Mouse (Mus musculus): Measurements from ENCODE around the gene Map2k6.

Map2k6 gene

DNA sequence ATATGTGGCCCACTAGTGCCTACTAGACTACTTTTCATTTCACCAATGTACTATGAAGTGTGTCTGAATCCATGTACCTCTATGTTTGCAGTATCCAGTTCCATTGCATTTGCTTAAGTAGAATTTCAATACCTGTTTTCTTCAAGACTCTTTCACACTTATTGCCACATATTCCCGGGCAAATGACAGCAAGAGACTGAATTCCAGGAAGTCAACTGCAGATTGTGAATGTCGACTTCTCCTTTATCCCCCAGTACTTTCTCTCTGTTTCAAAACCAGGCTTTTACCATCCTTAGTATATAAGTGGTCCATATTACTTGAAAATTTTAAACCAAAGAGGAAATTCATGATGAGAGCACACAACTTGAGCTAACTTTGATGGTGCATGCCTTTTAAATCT is 4.7 kb downstream of the Map2k6 start:
- DNase-seq (ENCODE audit: low spot score) = no peak

DNA sequence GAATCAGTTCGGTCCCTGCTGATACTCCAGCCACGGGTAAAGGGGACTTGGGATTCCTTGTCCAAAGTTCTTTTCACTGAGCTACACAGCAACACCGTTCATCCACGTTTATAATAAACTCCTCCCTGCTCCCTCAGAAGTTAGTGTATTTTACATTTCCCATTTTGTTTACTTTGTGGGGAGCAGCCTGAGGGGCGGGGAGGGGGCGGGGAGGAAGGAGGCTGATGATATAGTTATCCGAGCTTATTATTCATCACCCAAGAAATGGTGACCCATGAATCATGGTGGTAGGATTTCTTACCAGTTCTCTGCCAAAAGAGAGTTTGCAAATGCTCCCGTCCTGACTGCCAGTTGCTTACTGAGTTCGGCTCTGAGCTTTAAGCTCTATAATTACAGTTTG is 6.7 kb downstream of the Map2k6 start:
- no peak for DNase-seq (ENCODE audit: low spot score)

DNA sequence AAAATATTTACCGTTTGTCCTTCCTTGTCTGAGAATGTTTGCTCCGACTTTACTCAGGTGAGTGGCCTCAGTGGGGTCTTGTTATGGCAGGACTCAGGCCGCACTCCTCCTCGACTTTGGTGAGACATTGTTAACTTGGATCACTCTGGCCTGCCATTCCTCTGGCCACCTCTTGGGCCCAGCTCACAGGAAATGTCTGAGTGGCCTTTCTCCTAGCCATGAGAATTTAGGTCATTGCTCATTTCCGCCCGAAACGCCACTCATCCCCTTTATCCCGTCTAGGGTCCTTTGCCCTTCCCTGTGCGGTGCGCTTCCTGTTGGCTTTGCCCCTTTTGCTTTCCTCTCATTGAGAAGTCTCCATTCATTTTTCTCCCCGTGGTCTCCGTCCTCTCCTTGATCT is 10.2 kb downstream of the Map2k6 start:
- no peak for DNase-seq (ENCODE audit: low spot score)

DNA sequence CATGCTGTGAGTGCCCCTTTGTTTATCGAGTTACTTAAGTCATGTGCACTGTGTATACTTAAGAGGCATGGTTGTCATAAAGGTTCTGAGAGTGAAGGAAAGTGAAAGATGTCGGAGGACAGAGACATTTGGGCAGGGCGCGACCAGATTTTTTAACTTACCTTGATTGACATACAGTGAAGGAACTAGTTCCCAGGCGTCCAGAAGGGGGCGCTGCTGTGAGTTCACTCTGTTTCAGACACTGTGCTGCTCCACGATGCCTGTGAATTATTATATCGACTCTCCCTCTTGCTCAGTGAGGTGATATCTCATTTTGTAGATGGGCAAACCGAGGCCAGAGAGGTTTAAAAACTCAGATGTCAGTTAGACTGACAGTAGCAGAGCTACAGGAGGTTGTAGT is 10.9 kb downstream of the Map2k6 start:
- DNase-seq (ENCODE audit: low spot score) = peak; percentile 41

DNA sequence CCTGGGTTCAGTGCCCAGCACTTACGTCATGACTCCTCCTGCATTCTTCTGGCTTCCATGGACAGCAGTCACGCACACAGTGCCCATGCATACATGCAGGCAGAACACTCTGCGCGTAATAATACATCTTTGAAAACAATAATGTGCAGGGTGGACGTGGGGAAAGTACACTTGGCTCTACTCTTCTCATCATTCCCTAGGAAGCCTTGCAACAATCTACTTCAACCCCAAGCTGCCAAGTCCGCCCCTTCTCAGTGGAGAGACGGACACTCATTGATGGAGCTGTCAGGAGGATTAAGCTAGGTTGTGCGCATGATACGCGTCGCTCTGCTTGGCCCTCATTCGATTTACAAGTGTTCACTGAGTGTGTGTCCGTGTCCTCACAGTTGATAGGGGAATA is 12.7 kb downstream of the Map2k6 start:
- no peak for DNase-seq (ENCODE audit: low spot score)

DNA sequence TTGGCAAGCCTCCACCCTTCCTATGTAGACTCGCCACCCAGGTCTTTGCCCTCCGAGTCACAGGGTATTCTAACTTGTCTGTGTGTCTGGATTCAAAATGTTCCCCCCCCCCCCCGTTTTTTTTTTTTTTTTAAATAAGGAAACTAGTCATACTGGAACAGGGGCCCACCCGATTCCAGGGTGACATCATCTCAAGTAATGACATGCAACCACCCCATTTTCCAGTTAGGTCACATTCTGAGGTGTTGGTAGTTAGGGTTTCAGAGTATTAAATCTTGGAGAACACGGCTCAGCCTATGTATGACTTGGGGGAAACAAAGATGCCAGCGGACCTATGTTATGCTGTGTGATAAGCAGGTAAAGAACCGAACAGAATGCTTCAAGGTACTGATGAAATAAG is 15.3 kb downstream of the Map2k6 start:
- no peak for DNase-seq (ENCODE audit: low spot score)

DNA sequence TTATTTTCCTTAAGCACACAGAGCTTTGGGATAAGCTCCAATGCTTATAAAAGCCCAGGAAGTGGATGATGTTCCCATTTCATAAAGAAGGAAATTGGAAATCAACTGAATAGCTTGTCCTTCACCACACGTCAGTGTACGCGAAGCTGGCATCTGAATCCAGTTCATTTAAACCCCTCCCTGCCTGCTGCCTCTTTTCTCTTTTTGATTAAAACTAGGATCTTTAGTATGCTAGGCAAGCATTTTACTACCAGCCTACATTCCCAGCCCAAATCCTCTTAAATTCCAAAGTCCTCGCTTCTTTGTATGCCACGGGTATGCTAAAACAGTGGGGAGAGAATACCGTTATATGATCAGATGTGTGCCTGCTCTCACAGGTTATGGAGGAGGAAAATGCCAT is 17.8 kb downstream of the Map2k6 start:
- no peak for DNase-seq (ENCODE audit: low spot score)

DNA sequence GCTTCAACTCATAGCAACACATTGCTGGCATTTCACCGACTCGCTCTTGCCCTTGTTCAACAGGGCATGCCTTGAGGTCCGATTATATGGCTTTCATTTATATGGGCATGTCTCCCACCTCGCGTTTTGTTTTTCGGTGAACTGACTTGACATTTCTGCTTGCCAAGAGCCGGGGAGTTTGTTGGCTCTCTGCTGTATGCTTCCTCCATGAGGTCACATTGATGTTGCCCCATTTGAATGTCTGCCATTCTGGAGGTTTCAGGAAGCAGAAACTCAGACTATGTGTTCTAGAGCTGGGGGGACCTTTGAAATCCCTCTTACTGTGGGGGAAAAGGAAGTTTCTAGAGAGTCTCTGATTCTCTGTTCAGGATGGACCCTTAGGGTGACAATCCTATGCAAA is 21.5 kb downstream of the Map2k6 start:
- DNase-seq (ENCODE audit: low spot score) = no peak

DNA sequence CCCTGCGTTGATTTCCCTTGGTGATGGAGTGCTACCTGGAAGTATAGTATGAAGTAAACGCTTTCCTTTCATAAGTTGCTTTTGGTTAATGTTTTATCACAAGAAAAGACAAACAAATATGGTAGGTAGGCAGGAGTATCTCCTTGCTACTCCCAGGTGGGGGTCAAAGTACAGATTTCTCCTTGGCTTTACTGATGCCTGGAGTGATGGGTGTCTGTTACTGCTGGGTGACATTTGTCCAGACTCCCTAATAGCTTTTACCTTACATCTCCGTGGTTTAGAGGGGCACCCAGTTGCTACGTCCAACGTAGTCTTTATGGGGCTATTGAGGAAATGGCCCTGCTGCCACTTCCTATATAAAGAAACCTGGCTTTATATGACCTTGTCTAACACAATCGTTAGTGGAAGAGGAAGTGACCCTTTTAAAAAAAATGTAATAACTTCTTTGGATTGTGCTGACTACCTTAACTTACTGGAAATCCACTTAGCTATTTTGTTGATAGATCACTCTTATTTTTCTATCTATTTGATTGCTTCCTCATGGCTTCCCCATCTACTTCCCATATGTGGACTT is 27.7 kb downstream of the Map2k6 start:
- DNase-seq (ENCODE audit: low spot score) = no peak

DNA sequence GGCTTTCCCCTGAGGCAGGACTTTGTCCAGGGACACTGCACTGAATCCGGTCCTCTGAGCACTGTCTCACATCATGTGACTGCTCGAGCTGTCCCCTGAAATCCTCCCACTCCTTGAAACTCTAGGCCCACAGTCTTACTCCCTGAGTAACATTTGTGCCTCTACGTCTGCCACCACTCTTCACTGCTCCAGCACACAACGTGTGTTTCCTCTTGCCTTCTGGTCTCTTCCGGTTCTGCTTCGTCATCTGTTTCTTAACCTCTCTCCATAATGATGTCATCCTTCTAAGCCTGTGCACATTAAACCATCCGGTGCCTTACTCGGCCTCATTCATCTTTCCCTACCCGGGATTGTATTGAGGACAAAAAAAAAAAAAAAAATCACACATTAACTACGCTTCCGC is 28.2 kb downstream of the Map2k6 start:
- DNase-seq (ENCODE audit: low spot score) = peak; percentile 8

DNA sequence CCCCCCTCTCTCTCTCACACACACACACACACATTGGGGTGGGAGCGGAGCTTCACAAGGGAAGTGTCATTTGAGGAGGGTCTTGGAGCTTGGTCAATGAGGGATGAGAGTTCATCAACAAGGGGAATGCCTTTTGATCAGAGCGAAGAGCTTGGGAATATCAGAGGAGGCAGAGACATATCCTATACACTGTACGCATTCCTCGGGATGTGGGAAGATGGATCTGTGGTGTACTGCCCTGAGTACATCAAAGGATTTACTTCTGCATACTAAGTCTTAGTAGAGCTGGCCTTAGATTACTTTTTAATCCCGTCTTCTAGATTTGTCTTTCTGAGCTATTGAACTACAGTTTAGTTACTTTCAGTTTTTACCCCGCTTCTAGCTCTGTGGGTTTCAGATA is 30.1 kb downstream of the Map2k6 start:
- no peak for DNase-seq (ENCODE audit: low spot score)

DNA sequence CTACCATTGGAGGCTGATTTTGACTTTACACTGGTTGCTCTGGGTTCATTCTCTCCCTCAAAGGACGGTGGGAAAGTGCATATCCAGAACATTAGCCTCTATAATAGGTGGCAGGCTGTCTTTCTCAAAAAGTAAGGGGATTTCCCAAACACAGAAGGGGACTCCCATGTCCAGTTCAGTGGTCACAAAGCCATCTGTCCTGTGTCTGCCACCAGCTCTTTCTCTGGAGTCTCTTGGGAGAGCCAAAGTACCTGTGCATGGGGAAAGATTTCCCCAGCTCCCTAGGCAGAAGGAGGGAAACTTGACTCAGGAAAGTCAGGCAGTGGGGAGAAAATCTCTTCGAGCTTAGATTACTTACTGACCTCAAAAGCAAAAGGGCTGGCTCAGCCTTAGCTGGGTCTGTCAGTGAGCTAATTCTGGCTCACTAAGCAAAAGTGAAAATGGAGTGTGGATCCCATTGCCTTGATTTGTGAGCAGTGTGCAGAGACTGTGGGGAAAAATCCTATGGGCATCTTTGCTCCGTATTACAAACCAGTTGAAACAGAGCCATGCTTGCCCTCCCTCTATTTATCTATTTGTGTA is 31.0 kb downstream of the Map2k6 start:
- DNase-seq (ENCODE audit: low spot score) = no peak

DNA sequence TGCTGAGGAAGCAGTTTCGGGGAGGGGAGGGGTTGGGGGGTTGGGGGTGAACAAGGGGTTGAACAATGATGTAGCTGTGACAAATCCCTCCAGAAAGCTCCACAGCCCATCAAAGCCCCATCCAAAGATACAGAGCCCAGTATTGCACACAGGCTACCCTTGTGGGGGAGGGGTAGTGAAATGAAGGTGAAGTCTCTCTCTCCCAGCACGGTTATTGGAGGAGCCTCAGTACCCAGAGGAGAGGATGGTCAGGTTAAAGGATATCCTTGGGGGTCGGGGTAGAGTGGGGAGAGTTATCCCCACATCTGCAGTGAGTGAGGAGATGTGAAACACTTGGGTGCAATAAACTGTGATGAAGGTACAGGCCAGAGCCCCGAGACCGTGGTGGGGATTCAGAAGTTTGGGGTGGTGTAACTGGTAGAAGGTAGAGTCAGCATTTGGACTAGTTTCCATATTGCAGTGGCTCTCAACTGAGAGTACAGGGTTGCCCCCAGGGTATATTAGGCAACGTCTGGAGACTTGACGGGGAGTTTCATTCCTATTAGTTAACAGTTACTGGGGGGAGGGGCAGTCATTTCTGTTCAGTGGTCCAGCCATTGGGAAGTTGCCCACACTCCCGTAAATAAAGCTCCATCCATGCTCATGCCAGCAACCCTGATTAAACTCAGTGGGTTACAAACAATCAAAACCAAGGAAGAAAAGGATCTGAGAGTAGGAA is 37.1 kb downstream of the Map2k6 start:
- DNase-seq (ENCODE audit: low spot score) = no peak

DNA sequence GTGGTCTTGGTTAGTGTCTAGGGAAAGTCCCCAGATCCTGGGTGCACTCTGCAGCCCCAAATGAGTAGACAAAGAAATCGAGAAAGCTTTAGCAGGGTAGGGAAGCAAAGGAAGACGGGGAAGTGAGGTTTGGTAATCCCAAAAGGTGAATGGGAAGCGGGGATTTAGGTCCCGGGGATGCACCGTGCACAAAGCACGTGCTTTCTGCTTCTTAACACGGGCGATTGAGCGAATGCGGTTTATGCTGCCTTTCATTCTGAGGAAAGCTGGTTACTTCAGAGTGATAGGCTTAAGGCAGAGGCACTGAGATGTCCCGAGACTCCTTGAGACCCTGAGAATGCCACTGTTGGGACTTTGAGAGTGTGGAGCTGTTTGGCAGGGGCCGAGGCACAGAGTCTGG is 38.1 kb downstream of the Map2k6 start:
- DNase-seq (ENCODE audit: low spot score) = no peak

DNA sequence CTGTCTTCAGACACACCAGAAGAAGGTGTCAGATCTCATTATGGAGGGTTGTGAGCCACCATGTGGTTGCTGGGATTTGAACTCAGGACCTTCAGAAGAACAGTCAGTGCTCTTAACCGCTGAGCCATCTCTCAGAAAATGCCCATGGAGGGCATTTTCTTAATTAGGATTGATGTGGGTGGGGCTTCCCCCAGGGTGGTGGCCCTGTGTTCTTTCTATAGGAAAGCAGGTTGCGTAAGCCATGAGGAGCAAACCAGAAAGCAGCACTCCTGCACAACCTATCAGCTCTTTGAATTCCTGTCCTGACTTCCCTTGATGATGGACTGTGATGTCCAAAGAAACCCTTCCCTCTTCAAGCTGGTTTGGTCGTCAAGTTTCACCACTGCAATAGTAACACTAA is 39.2 kb downstream of the Map2k6 start:
- no peak for DNase-seq (ENCODE audit: low spot score)

DNA sequence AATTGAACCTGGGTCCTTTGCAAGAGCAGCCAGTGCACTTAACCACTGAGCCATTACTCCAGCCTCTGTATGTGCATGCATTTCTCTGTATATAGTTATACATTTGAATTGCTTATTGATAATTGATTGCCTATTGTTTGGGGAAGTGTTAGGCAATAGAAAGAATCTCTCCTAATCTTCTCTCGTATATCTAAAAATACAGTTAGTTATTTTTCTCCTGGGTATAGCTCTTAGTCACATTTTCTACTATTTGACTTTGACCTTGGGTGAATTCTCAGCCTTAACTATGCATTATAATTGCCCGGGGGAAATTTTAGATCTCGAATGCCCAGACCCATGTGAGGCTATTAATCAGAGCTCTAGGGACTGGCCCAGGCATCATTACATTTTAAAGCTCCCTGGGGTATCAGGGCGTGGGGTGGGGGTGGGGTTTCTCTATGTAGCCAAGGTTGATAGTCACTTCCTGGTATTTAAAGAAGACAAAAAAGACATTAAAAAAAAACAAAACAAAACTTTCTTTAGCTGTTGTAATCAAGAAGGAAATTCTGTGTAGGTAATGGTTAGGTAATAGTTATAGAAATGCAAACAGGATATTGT is 39.9 kb downstream of the Map2k6 start:
- DNase-seq (ENCODE audit: low spot score) = no peak

DNA sequence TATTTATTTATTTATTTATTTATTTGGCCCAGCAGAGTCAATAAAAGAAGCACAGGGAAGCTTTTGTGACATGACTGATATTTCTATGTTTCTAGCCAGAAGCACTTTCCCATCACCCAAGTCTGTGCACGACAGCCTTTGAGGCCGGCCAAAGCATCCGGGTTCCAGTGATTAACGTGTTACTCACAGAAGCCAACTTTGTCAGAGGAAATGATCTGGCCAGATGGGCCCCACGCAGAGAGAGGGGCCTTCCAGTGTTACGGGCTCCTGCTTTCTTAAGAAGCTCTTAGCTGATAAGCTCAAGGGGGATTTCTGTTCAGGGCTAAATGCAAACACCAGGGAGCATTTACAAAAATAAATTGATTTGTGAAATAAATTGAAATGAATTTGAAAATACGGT is 40.4 kb downstream of the Map2k6 start:
- DNase-seq (ENCODE audit: low spot score) = no peak

DNA sequence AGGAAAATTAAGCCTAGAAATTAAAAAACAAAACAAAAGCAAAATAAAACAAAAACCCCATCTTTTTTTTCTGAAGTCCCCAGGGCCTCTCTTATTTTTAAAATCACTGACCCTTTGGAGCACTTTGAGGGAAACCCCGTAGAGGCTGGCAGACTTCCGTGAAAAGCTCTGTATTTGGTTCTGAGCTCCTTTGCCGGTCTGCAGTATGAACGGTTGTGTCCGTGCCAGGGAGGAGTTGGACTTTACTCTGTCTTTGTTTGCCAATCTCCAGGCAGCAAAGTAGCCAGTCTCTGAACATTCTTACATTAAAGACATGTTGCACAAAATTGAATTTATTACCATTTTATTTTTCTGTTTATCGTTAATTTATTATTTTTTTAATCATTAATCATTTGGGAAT is 45.7 kb downstream of the Map2k6 start:
- DNase-seq (ENCODE audit: low spot score) = no peak

DNA sequence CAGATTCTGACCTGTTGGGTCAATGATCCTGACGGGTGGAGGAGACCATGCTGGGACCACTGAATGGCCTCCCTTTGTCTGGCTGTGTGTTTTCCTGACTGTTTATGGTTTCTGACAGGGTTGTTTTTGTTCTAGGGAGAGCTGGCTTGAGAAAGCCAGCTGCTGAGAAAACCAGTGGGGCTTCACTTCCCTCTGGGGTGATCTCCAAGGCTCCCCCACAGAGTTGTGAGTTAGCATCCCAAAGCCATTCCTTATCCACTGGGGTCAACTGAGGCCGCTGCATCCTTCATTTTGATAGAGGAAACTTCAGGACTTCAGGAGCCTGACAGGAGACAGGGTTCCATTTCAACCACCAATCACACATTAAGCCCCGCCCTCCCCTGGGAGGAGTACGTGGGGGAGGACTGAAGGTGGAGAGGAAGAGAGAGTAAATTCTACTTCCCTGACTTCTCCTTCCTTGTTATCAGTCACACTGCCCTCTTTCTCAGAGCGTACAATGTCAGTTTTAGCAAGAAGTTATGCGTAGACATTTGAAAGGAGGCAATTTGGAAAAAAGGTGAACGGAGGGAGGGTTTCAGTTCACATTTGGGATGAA is 49.3 kb downstream of the Map2k6 start:
- no peak for DNase-seq (ENCODE audit: low spot score)

DNA sequence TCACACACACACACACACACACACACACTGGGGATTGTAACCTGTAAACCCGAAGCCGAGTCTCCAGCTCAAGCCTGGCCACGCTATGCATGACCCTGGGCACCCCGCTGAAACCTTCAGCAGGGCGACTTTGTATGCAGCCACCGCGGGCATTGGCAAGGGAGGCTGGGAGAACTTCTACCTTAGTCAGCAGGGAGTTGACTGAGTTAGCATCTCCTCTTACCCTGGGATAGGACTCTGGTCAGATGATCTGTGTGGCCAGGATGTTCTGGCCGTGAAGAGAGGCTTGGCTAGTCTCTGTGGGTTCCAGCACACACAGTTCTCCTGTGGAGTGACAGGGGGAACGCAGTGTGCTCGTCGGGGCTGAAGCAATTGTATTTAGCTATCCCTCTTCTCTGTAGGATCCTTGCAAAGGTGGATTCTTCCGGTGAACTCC is 49.8 kb downstream of the Map2k6 start:
- DNase-seq (ENCODE audit: low spot score) = no peak

DNA sequence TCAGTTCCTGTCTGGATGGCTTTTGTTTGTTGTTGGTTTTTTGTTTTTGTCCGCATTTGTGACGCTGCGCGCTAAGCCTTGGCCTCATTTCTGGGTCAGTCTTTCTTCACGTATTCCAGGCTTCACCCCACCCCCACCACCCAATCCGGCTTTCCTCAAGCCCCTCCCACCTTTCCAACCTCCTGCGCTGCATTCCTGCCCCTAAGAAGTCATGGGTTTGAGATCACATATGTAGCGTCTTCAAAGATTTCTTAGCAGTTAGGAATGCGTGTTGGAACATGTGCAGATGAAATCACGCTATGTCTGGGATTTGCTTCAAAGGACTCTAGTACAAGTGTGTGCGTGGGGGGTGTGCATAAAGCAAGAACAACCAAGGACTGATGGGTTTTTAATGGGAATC is 50.3 kb downstream of the Map2k6 start:
- DNase-seq (ENCODE audit: low spot score) = no peak

DNA sequence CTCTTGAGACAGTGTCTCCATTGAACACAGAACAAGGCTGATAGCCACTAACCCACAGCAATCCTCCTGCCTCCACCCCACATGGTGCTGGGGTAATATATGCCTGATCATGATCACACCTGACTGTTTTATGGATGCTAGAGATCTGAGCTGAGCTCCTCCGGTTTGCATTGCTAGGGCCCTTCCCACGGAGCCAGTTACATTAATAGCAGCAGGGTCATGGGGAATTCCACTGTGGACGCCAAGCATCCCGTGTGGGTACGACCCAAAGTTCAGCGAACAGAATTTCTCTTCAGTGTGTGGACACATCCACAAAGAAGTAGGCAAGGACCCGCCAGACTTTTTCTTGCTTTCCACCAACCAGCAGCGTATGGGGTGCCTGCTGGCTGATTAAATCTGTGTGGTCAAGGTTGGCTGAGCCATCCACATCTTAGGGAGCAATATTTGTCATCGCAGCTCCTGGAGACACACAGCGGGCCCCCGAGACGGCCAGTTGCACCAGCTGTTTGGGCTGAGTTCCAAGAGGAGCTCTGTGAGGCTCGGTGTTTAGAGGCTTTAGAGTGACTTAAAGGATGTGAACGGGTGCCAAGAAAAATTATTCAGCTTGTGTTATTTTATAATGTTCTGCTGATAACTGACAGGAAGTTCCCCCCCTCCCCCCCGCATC is 51.3 kb downstream of the Map2k6 start:
- no peak for DNase-seq (ENCODE audit: low spot score)

DNA sequence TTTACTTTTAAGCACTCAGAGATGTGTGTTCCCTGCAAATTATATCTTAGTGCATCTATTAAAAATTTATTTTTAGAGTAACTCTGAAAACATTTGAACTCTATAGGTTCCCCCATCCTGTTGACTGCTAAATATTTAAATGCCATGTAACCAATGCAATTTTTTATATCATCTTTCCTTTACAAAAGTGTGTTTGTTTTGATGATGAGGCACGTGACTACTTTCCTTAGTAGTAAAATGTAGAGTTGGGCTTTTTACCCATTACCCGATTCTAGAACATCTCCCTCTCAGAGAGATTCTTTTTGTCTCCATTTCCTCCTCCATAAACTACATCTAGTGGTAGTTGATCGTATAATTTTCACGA is 51.8 kb downstream of the Map2k6 start:
- DNase-seq (ENCODE audit: low spot score) = no peak

Data from T-cell, adult 2 months (primary cell).